Mouse (Mus musculus) left cerebral cortex, postnatal 36 days (tissue): Measurements from ENCODE around the gene Gna13. TPM values are rescaled to one million over a fixed set of nuclear protein-coding genes. Genes with fewer than 3 reads are reported as not detected.

ENCODE experiments used
- DNase-seq, 2 experiments: peaks; one replicate each; pipeline ENCODE4 v3.0.0; 2021 to 2022; ENCODE audit warnings: low spot score in 2 of 2, mixed read lengths in 1 of 2
- intact Hi-C: fragments of 180-260 bp; cut with DNase I; formaldehyde crosslinking; loops from one replicate; pipeline ENCODE4 v1.15.1; 2025
- total RNA-seq, 2 experiments: library from RNA; stranded (reverse); gene quantifications; 2 replicates each; pipeline ENCODE4 v1.2.3; 2021

Gene Gna13
- total RNA-seq, 2 experiments from 2014 or later, result 47.6 to 48.0 TPM

DNA sequence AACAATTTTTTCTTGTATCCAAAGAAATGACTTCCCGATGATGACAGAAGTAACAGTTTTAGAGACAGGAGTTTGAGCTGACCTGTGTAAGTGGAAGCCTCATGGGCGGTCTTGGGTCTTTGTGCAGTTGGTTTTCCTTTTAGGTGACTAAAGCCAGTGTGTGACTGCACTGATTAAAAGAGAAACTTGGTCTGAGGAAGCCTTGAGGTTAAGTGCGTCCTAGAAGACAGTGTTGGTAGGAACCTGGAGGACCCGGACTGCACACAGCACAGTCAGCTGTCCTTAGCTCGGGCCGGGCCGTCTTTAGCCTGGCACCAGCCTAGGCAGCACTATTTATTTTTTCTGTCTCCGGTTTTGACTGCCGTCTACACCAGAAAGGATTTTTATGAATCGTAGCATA, 2.2 kb downstream of the Gna13 start:
- intact Hi-C loops, result loop anchor here (5.0 kb wide), 1 partner anchor 62 kb away; the partner anchor contains the start of gene Amz2
- no peak for DNase-seq

DNA sequence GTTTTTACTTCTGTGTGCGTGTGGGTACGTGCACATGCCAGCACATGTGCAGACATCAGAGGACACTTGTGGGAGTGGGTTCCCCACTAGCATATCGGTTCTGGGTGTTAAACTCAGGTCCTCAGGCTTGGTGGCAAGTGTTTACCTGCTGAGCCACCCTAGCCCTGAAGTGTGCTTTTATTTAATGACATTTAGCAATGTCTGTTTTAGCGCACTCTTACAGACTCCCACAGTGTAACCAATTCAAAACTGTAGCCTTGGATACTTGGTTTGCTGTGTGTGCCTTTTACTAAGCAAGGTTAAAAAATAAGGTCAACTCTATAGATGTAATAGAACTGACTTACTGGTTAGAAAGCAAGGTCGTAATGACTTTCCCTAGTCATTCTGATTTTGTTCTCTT, 3.2 kb downstream of the Gna13 start:
- intact Hi-C loops, result no loop called here

DNA sequence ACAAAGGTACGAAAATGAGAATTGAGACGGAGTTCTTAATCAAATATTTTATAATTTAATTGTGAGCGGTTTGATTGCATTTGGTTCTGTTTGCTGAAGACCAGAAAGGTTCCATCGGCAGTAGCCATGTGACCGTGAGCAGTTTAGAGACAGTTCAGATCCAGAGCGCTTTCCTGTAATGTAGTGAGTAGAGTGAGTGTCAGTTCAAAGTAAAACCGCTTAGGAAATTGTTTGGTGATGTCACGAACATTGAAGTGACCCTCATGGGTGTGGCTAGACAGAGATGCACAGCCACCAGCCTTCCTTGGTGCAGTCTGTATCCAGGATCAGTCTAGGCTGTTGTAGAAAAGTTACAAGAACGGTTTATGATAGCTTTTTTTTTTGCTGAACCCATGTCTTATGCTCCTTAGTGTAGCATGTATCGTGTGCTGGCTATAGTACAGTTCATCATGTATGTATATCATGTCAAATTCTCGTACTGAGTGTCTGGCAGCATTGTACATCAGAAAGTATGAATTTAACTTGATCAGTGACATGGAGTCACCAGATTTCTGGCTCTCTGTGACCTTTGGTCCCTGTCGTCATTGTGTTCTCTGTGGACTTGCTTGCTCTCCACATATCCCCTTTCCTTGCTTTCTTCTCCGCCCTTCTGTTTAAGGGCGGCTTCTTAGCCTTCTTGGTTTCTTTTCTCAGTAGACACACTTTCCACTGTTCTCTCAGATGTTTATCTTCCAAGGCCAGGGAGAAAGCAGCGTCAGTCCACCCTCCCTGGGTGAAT, 4.4 kb downstream of the Gna13 start:
- intact Hi-C loops, result no loop called here
- no peak for DNase-seq

More for the DNA sequence above, 3.2 kb downstream of the Gna13 start:
- DNase-seq, result no peak

DNA sequence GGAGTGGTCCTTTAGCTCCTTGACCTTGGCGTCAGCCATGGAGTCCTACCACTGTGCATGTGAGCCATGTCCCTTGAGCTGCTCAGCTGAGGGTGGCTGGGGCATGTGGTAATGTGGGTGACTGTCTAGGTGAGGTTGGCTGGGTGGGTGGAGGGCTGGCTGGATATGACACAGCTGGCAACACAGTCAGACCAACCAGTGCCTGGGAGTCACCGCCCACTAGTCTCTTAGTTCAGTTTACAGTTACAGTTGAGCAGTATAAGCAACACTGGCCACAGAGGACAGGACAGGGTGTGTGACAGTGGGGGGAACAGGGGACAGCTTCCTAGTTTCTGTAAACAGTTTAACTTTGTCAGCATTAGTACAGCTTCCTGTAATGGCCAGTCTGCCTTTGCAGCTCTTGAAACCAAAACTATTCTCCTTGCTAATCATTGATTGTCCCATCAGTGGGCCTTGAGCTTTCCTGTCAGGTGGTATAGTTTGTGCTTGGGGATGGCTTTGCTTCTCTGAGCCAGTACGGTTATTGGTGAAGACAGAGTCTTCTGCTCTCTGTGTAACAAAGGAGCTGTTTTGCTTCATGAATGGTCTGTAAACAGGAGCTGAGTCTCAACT, 6.5 kb downstream of the Gna13 start:
- intact Hi-C loops, result no loop called here
- DNase-seq, result no peak

DNA sequence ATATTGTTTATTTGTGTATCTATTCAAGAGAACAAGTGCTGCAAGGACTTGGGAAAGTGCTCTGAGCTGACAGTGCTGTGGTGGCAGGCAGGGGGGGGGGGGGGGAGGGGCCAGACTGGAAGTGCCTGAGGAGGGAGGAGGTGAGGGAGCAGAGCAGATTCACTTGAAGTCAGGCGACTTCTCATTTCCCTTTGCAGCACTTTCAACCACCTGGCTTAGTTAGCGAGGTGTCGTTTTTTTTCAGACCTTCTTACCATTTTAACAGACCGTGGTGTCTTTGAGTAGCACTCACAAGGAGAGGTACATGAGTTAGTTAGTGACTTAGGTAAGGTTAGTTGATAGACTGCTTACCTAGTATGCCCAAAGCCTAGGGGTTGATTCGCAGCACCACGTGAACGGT, 12.8 kb downstream of the Gna13 start:
- no peak for DNase-seq
- intact Hi-C loops, result no loop called here

DNA sequence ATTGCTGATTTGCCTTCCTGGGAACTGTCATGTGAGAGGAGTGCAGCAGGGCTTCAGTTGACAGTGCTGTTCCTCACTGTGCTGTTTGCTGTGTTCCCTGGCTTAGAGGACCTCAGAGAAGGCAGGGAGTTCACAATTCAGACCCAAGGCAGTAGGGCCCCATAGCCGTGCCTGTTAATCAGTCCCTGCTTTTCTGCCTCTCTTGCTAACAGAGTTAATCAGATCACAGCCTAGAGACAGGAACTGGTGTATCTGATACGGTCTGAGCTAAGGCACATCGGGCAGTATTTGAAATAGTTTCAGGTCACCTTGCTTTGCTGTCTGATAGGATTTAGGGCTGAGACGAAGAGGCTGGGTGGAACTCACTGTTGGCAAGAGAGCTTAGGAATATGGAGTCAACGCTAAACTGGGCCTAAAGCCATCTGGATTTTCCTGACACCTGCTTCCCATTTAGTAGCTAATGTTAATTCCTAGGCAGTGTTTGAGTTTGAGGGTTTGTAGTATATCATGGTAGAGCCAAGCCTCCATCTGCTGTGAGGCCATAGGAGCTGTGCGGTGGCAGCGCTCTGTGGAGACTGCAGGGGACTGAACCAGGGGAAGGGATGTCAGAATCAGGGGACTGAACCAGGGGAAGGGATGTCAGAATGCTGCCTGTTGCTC, 14.0 kb downstream of the Gna13 start:
- no peak for DNase-seq
- intact Hi-C loops, result no loop called here

DNA sequence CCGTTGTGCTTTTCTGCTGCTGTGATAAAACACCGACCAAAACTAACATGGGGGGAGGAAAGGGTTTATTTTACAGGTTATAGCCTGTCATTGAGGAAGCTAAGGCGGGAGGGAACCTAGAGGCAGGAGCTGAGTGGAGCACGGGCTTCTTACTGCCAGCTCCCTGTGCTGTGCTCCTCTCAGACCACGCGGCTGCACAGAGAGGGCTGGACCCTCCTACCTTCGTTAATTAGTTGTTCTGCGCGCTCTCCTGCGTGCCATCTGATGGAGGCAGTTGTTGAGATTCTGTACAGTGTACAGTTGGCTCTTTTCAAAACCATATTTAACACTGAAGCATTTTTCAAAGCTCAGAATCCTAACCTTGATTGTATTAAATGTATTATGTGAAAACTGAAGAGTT, 14.8 kb downstream of the Gna13 start:
- DNase-seq, result no peak
- intact Hi-C loops, result no loop called here

DNA sequence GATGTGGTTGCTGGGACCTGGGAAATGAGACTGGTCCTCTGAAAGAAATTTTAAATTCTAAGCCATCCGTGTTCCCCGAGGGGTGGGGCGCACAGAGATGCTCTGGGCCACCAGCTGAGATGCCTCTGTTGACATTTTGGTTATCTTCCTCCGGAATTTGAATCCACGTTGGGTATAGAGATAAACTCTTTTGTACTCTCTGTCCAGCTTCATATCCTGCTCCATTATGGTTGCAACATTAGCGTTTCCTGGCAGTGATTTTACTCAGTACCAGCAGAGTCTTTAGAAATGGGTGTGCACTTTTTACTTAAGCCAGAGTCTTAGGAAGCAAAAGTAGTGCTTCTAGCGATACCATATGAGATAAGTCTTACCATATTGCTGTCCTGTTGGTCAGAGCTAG, 15.4 kb downstream of the Gna13 start:
- intact Hi-C loops, result no loop called here
- DNase-seq, result no peak

DNA sequence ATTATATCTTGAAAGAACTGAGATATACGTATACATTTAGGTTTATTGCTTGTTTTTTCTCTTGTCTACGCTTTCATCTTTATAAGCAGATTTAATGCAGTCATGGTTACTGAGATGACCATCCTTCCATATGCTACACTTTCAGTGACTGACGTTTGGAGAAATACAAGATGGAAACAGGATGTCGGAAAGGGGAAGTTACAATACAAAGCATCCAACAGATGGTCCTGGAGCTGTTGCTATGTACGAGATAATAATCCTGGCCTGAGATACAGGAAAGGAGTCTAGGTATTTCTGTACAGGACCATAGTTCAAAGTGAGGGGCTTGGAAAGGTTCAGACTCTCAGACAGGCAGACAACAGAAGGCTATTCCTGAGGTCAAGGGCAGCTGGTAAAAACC, 18.0 kb downstream of the Gna13 start:
- no peak for DNase-seq
- intact Hi-C loops, result no loop called here

DNA sequence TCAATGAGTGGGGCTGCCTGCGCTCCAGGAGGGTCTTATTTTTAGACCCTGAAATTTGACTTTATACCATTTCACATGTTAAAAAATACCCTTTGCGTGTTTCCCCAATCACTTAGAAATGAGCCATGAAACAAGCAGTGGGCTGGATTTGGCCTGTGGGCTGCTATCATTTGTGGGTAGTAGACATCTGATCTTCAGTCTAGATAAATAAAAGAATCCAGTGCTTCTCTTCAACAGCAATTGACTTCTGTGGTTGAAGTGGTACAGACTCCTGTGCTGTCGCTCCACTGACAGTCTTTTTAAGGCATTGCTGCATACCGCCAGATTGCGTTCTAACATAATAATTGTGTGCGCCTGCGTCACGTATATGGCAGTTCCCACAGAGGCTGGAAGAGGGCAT, 22.7 kb downstream of the Gna13 start:
- DNase-seq, result no peak
- intact Hi-C loops, result no loop called here

DNA sequence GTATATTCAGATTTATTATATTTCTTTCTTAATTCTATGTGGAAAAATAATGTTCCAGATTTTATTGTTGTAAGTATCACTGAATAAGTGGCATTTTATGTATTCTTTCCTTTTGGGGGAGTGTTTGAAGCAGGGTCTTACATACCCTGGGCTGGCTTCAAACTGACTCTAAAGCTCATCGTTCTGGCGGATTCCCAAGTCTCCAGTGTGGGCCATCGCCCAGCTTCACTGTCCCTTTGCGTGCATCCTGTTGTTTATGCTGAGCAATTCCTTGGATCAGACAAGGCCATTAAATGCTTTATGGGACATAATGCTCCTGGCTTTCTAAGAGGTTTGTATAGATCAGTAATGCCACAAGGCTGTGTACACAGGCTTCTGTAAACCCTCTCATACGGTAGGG, 26.4 kb downstream of the Gna13 start:
- DNase-seq, result no peak
- intact Hi-C loops, result no loop called here

DNA sequence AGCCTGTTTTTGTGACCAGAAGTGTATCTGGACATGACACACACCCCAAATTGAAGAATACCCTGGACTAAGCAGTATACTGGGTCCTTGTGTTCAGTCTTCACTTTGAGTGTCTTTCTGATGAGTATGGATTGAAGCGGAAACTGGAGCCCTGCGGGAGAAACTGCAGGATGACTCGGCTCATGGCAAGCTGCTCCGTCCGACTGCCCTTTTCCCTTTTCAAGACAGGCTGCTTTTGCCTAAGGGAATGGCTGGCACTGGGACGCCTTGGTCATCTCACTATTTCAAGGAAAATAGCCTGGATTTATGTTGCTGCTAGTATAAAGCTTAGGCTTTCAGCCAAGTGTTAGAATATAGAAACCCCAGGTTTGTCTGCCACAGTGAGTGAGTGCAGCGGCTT, 28.6 kb downstream of the Gna13 start:
- intact Hi-C loops, result no loop called here

DNA sequence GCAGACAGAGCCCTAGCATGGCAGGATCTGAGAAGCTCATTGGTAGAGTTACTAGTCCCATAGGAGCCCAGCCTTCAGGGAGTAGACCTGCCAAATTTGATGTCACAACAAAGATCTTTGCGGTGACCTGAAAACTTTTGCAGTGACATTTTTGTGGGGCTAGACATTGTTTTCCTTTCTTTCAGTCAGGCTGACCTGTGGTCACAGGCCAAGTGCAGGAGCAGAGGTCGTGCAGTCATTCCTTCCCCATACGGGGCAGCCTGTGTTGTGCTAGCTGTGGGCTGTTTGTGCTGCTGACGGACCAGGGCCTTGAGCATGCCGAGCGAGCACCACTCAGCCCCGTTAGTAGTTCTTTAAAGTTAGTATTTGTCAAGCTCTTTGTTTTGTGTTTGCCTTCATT, 29.1 kb downstream of the Gna13 start:
- DNase-seq, result no peak
- intact Hi-C loops, result no loop called here

More for the DNA sequence above, 28.6 kb downstream of the Gna13 start:
- no peak for DNase-seq

DNA sequence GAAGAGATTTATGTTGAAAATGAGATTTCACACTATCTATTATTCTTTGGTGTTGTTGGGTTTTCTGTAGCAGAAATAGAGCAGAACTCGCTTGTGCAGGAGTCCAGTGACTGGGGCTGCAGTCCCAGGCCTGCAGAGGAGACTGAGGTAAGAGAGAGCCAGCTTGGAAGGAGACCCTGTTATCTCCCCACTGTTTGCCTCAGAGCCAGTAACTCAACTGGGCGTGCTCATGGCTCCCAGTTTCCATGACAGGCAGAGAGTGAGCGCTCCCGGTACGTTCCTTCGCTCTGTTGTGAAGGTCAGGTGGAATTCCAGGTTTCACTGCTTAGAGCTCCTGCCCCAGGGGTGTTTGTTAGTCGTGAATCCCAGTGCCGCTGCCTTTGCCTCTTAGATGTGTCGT, 30.0 kb downstream of the Gna13 start:
- intact Hi-C loops, result no loop called here
- DNase-seq, result no peak

DNA sequence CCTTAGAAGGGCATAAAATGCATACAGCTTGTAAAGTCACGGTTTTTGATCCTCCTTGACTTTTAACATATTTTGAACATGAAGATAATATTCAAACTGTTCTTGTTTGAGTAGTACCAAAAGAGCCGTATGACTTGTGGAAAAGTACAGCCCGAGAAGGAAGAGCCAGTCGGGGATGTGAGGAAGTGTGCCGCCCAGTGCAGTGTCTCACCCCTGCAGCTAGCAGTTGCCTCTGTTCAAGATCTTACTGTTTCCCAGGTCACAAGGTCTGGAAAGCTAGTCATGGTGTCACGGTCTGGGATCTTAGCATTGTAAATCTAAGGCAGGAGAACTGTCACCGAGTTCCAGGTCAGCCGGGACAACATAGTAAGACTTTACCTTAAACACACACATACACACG, 32.1 kb downstream of the Gna13 start:
- no peak for DNase-seq
- intact Hi-C loops, result no loop called here

DNA sequence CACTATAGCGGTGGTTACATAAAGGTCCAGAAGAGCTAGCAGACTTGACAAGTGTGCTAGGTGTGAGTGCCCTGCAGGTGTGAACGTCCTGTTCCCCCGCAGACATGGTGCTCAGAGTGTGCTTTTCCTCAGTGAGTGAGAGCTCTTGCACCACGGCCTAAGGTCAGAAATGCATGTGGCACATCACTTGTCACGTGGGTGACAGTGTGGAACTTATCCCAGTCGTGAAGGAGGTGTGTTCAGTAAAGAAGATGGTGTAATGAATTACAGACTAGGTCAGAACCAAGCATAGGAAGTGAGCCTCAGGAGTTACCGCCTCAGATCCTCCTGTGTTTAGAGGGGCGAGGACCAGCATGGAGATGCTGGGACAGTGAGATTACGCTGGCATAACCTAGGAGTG, 32.7 kb downstream of the Gna13 start:
- no peak for DNase-seq
- intact Hi-C loops, result no loop called here

DNA sequence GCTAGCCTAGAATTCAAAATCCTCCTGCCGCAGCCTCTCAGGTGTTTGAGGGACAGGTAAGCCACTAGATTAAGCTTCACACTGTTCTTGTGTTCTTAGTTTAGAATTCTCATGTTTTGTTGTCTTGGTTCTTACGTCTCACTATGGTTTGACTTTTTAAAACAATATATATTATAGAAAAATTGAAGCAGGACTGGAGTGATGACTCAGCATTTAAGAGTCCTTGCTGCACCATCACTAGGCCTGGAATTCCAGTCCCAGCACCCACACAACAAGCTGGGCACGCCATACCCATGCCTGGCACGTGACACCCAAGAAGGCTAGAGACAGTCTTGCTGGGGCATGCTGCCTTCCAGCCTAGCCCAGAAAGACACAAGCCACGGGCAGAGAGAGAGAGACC, 43.8 kb downstream of the Gna13 start:
- DNase-seq, result no peak
- intact Hi-C loops, result no loop called here

DNA sequence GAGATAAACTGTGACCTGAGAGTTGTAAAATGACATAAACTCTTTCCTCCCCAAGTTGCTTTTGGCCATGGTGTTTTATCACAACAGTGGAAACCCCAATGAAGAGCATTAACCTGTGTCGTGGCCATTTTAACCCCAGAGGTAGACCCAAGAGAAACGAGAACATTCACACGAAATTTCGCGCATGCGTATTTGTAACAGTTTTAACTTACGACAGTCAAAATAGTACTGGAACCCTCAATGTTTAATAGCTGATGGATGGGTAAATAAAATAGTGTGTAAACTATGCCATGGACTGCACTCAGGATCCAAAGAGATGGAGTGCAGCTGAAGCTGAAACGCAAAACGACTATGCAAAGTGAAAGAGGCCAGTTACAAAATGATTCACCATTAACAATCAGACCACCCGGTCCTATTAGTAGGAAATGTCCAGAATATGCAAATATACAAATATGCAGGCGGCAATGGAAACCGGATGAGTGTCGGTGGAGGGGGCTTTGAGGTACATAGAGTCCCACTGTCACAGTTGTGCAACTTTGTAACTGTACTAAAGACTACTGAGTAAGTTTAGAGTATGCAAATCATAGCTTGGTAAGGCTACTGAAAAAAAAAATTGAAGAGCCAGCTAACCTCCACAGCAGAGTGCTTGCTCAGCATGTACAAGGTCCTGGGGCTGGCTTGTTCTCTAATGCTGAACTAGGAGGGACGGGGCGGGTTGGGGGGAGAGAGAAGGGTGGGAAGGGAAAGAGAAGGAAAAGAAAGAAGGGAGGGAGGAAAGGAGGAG, 47.8 kb downstream of the Gna13 start:
- DNase-seq, result no peak
- intact Hi-C loops, result no loop called here

DNA sequence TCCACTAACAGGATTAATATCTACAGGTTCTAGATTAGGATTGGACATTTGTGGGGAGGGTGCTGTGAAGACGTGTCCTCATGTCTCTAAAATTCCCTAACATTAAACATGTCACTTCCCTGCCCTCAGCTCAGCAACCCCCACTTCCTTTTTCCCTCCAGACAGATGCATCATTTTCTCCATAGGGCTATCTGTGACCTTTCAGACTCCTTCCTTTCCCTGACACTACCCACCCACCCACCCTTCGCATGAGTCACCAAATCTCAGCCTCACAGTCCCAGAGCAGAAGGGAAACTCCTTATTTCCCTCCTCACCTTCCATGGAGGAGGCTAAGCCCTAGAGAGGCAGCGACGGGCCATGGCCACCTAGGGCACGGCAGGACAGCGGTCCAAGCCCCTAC, 51.0 kb downstream of the Gna13 start, which contains the start of gene 9930022D16Rik:
9930022D16Rik (plus strand) TSS at position 301 of the 400 bp plus-strand sequence.
- DNase-seq, result no peak
- intact Hi-C loops, result no loop called here

DNA sequence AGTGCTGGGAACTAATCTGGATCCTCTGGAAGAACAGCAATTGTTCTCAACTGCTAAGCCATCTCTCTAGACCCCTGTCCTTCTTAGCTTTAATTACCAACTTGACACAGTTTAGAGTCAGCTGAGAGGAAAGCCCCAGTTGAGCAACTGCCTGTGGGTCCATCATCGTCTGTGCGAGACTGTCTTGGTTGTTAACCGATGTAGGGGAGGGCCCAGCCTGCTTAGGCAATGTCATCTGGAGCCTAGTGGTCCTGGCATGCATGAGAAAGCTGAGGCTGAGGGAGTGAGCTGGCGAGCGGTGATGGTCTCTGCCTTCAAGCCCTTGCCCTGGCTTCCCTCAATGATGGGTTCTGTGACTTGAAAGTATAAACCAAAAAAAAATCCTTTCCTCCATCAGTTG, 52.2 kb downstream of the Gna13 start:
- DNase-seq, result no peak
- intact Hi-C loops, result no loop called here
